Mouse (Mus musculus) heart, postnatal 4 days (tissue): ENCODE data around the gene Trim80. TPM values are rescaled to one million over a fixed set of nuclear protein-coding genes. Genes with fewer than 3 reads are reported as not detected.

Source experiments
- DNase-seq: peaks from one replicate; pipeline ENCODE4 v3.0.0; 2021
- total RNA-seq, 2 experiments: library from RNA; stranded (reverse); gene quantifications; 2 replicates each; pipeline ENCODE4 v1.2.3; 2021

Gene Trim80
- not detected for total RNA-seq

GRCm38 (mm10) chr11:115439906-115440595 is at the start of gene Trim80:
Gene Trim80 (plus strand): TSS chr11:115440545.
- no peak for DNase-seq

GRCm38 (mm10) chr11:115391358-115391757 is 49.0 kb upstream of the Trim80 start:
- DNase-seq = no peak

DNA sequence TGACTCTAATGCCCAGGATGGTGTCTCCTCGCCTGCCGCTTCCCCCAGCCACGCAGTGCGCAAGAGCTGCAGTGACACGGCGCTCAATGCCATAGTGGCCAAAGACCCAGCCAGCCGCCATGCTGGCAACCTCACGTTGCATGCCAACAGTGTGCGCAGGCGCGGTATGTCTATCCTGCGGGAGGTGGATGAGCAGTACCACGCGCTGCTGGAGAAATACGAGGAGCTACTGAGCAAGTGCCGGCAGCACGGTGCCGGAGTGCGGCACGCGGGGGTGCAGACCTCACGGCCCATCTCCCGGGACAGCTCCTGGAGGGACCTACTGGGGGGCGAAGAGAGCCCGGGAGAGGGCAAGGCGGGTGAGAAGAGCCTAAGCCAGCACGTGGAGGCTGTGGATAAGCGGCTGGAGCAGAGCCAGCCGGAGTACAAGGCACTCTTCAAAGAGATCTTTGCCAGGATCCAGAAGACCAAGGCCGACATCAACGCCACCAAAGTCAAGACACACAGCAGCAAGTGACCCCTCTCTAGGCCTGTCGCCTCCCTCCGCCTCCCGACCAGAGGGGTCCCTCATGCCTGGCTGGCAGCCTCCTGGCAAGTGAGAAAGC is 46.5 kb upstream of the Trim80 start:
- no peak for DNase-seq

GRCm38 (mm10) chr11:115398085-115398484 is 42.3 kb upstream of the Trim80 start:
- peak; percentile 30 for DNase-seq

GRCm38 (mm10) chr11:115400126-115400525 is 40.2 kb upstream of the Trim80 start:
- no peak for DNase-seq

- DNase-seq = no peak
Measured at GRCm38 (mm10) chr11:115400630-115401391, 39.5 kb upstream of the Trim80 start.

GRCm38 (mm10) chr11:115403338-115404124 is 36.8 kb upstream of the Trim80 start, which contains the start of gene Mrpl58:
Gene Mrpl58 (plus strand): TSS chr11:115403752.
- DNase-seq = peak; percentile 89

- no peak for DNase-seq
Measured at GRCm38 (mm10) chr11:115405723-115406122, 34.6 kb upstream of the Trim80 start.

GRCm38 (mm10) chr11:115406858-115407401 is 33.4 kb upstream of the Trim80 start:
- no peak for DNase-seq

DNA sequence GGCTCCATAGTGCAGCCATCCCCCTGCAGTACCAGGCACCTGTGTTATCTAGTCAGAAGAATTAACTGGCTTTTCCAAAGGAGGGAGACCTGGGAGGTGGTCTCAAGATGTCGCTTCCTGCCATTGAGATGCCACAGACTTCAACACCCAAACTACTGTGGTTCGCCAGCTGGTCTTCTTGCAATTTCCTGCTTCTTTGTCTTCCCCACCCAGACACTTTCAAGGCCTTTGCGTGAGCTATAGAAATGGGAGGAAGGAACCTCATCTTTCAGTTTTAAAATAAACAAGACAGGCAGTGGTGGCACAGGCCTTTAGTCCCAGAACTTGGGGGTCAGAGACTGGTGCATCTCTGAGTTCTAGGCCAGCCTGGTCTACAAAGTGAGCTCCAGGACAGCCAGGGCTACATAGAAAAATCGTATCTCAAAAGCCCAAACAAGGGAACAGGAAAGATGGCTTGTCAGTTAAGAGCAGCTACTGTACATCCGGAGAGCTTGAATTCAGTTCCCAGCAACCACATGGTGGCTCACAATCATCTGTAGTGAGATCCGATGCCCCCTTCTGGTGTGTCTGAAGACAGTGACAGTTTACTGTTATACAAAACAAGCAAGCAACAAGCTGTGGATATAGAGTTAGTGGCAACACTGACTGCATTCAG is 32.0 kb upstream of the Trim80 start:
- no peak for DNase-seq

DNA sequence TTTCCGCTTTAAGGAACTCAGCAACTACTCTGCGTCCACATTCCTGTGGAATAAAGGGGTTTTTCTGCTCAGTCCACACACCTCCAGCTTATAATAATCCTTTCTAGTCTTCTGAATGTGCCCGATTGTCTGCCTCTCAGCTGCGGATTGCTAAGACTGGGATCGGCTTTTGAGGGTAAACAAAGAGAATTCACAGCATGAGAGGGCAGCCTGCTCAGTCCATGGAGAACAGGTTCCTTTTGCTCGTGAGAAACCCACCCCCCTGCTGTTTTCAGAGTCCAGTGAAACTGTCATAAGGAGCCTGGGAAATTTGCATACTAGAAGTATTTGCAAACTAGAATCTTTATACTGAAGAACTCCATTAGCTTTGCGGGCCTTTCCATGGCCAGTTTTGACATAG is 30.8 kb upstream of the Trim80 start:
- DNase-seq = no peak

- peak; percentile 96 for DNase-seq
Measured at GRCm38 (mm10) chr11:115419531-115420237, 20.7 kb upstream of the Trim80 start, which contains the start of the genes Atp5h and Kctd2. Gene Atp5h (minus strand): TSS chr11:115419962. Gene Kctd2 (plus strand): TSS chr11:115420128.

DNA sequence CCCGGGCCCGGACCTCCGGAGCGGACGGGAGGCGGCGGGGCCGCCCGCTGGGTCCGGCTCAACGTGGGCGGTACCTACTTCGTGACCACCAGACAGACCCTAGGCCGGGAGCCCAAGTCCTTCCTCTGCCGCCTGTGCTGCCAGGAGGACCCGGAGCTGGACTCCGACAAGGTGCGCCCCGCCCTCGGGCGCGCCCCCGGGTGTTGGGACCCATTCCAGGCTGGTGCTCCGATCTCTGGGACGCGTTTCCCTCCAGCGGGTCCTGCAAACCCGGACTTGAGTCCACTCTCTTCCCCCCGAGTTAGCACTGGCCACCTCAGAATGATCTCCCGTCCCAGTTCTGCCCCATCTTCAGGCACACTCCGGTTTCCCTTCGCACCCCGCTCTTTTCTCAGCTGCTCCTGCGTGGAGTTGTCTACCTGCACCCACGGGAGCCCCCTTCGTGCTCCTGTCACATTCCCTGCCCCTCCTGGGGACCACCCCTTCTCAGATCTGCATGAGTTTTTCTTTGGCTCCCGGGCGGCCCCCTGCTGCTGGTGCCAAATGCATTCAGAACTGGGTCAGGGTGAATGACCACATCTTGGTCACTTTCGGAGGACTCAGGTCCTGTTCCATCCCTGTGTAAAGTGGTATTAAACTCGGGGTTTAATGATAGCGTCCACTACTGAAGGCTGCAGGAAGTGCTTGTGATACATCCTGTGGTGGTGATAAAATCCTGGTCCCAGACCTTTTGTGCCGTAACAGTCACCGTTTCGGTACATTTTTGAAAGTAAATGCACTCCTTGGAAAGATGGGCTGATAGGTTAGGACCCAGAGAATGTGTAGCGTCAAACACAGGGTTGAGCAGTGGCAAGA is 19.8 kb upstream of the Trim80 start:
- DNase-seq = peak; percentile 79

GRCm38 (mm10) chr11:115421328-115421727 is 19.0 kb upstream of the Trim80 start:
- DNase-seq = no peak

DNA sequence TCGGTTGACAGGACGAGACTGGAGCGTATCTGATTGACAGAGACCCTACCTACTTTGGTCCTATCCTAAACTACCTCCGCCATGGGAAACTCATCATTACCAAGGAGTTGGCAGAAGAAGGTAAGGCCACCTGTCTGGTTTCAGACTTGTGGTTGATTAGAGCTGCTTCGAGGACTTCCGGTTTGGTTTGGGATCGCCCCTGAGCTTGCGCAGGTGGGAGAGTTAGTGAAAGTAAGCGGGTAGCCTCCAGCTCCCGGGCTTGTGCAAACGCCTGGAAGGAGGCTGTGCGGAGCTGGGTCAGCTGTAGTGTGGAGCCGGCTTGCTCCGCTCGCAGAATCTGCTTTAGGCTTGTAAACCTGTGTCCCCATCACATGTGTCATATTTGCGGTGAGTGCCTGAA is 18.4 kb upstream of the Trim80 start:
- DNase-seq = no peak

- no peak for DNase-seq
Measured at GRCm38 (mm10) chr11:115423091-115423490, 17.3 kb upstream of the Trim80 start.

- DNase-seq = no peak
Measured at GRCm38 (mm10) chr11:115424666-115425065, 15.7 kb upstream of the Trim80 start.

DNA sequence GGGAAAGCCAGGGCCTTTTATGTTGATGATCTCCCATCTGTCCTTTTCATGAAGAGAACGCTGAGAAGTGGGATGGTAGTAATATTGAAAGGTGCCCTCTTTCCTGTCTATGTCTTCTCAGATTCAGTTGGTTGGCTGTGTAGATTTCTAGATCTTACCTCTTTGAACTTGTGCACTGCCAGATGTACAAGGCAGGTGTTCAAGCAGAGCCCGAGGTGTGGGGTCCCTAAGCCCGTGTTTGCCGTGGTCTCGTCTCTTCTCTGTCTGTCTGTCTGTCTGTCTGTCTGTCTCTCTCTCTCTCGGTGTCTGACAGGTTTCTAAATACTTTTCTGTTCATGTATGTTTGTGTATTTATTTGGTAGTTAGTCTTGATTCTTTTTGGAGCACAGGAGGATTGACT is 14.7 kb upstream of the Trim80 start:
- no peak for DNase-seq

DNA sequence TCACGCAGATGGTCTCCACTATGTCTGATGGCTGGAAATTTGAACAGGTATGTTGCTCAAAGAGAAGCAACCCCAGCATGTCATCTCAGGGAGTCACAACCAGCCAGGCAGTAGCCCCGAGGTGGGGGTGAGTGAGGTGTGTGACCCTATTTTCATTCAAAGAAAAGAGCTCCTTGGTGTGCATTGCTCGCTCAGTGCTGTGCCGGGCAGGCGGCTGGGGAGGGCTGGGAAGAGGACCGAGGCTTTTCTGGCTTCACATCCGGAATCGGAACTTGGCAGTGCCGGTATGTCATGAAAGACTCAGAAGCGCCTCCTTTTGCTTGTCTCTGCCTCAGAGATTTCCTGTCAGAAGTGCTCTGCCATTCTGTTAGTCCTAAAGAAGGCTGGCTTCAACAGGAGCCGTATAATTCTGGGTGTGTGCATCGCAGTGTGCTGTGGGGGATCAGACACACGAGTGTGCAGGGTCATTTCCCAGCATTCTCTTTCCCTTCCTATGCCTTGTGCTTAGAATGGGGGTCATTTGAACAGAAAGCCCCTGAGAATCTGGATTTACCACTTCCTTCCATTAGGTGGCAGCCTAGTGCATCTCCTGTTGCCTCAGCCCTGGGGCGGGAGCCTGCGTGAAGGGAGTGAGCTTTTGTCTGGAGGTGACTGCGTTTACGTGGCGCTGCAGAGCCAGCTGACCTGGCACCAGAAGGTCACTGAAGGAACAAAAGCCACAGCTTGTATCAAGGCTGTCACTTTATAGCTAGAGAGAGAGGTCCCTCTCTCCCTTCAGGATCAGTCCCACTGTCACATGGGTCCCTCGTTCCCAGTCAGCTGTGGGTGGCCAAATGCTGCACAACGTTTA is 12.6 kb upstream of the Trim80 start:
- DNase-seq = peak; percentile 83
